In genomic region chr11:116226414-116226813, GRCm38 (mm10) we compare ENCODE assay signal across 10 mouse cellular contexts. TPM values are rescaled to one million over a fixed set of nuclear protein-coding genes. Genes with fewer than 3 reads are reported as not detected.
DNase-seq lines count a peak whose midpoint lies in the region; ATAC-seq lines count a peak whose summit lies in the region.
"Had no signal": no experiment of that assay in that cellular context is flagged by ENCODE, and none has a peak within 500 bp of the region (broad histone marks: within the 10 kb centered on the region; RNA-seq: fewer than 3 reads in every experiment).

No protein-coding gene starts in this region.

- peaks cover 30% of the 10 kb centered on the region for H3K27me3 ChIP-seq in hindbrain, embryonic 14.5 days (ENCODE audit: control insufficient read depth, insufficient read depth, low read length)
- H3K27me3 ChIP-seq in hindbrain, embryonic 12.5 days = peaks cover 54% of the 10 kb centered on the region

- no peaks in the 10 kb centered on the region for H3K4me1 ChIP-seq in hindbrain, embryonic 14.5 days (replicated peaks; ENCODE audit: control insufficient read depth, insufficient read depth, low read length)
- 0 out of 2 replicates have a peak, but pooled peaks cover 8% of the 10 kb centered on the region for H3K4me1 ChIP-seq in hindbrain, embryonic 12.5 days

- ATAC-seq in hindbrain, embryonic 14.5 days (ENCODE audit: low FRiP score) = no peak
- no peak for ATAC-seq in hindbrain, embryonic 12.5 days (ENCODE audit: low FRiP score)
- peak; percentile 46 to 51; a peak in 1 of 4 replicates for ATAC-seq in hematopoietic stem cell, adult 5-6 weeks (replicated peaks in 1 of 2; ENCODE audit: insufficient read depth in 1 of 2, low FRiP score in 2 of 2, low TSS enrichment in 1 of 2, low read depth in 1 of 2, poor library complexity in 2 of 2, severe bottlenecking in 2 of 2)
- ATAC-seq in neutrophil, adult 5-6 weeks (ENCODE audit: extremely low read depth, insufficient number of reproducible peaks, low FRiP score, poor library complexity, severe bottlenecking) = peak; percentile 34; the same call in 1 of the 2 replicates

- intact Hi-C loops in left cerebral cortex, postnatal 4 days (cut with DNase I) = no loop called here

- WGBS in hindbrain, embryonic 14.5 days = 2% methylated on average over 2 of the region's 2 CpGs
- 0% methylated on average over 2 of the region's 2 CpGs for WGBS in hindbrain, embryonic 12.5 days

- no peak overlapping the region for H3K27ac ChIP-seq in hindbrain, embryonic 14.5 days
- H3K27ac ChIP-seq in hindbrain, embryonic 12.5 days = no peak overlapping the region
- H3K27ac ChIP-seq: embryonic facial prominence, embryonic 13.5 days; neural tube, embryonic 13.5 days had no signal

- H3K9me3 ChIP-seq in hindbrain, embryonic 14.5 days (ENCODE audit: control insufficient read depth, low read length) = peaks cover 4% of the 10 kb centered on the region; the same call in 1 of the 2 replicates
- H3K9me3 ChIP-seq in hindbrain, embryonic 12.5 days (replicated peaks) = 0 out of 2 replicates have a peak, but pooled peaks cover 3% of the 10 kb centered on the region
- H3K9me3 ChIP-seq: embryonic facial prominence, embryonic 13.5 days had no signal

- H3K4me2 ChIP-seq in hindbrain, embryonic 14.5 days (replicated peaks) = no peak overlapping the region
- no peak overlapping the region for H3K4me2 ChIP-seq in hindbrain, embryonic 12.5 days (replicated peaks)
- H3K4me2 ChIP-seq: embryonic facial prominence, embryonic 13.5 days; neural tube, embryonic 13.5 days had no signal

- no peak overlapping the region for H3K9ac ChIP-seq in hindbrain, embryonic 14.5 days
- H3K9ac ChIP-seq in hindbrain, embryonic 12.5 days = no peak overlapping the region
- H3K9ac ChIP-seq: embryonic facial prominence, embryonic 13.5 days; neural tube, embryonic 13.5 days had no signal

- no peaks in the 10 kb centered on the region for H3K36me3 ChIP-seq in hindbrain, embryonic 14.5 days (replicated peaks; ENCODE audit: control insufficient read depth, insufficient read depth)
- no peaks in the 10 kb centered on the region for H3K36me3 ChIP-seq in hindbrain, embryonic 12.5 days
- H3K36me3 ChIP-seq: neural tube, embryonic 13.5 days had no signal

- H3K4me3 ChIP-seq in hindbrain, embryonic 14.5 days (replicated peaks; ENCODE audit: low read length) = no peak overlapping the region
- no peak overlapping the region for H3K4me3 ChIP-seq in hindbrain, embryonic 12.5 days
- H3K4me3 ChIP-seq: embryonic facial prominence, embryonic 13.5 days; neural tube, embryonic 13.5 days had no signal

- peak; percentile 70 for DNase-seq in hindbrain, embryonic 14.5 days (ENCODE audit: low spot score)
- peak; percentile 76 for DNase-seq in adrenal gland, adult 2 months
- peak; percentile 78 for DNase-seq in embryo, embryonic 9.5 days (ENCODE audit: extremely low spot score)
- DNase-seq in left cerebral cortex, postnatal 4 days = peak; percentile 82
- peak; percentile 56 to 57 for DNase-seq in thymus, adult 18-20 months

RNA-seq across cellular contexts. Expression of gene Evpl, which starts 11.5 kb away (rescaled TPM):
- 0.62 and 0.64 TPM in 2 replicates for polyA plus RNA-seq in hindbrain, embryonic 14.5 days (2014; fragmentation: Nextera tagmentation; extraction: Ambion mirVana)
- polyA plus RNA-seq in hindbrain, embryonic 12.5 days (2016; fragmentation: Nextera tagmentation; extraction: Ambion mirVana) = 1.0 and 1.3 TPM in 2 replicates
- 1 to 10 TPM in 1 of 2 experiments, under 1 TPM in 1; 0.43 to 1.8 TPM for total RNA-seq in adrenal gland, adult 2 months (2021)
- 0.49 and 0.57 TPM in 2 replicates for polyA plus RNA-seq in adrenal gland, adult 2 months (2012; rRNA removed)
- total RNA-seq in hematopoietic stem cell, adult 5-6 weeks (2017) = 2.4 and 2.9 TPM in 2 replicates
- under 1 TPM; 0.66 to 0.85 TPM for total RNA-seq in left cerebral cortex, postnatal 4 days (2021)
- total RNA-seq in neutrophil, adult 5-6 weeks (2017) = 0.12 TPM in 2 replicates

RNA-seq across cellular contexts. Expression of gene Acox1, which starts 27.6 kb away (rescaled TPM):
- 67.5 and 75.7 TPM in 2 replicates for polyA plus RNA-seq in hindbrain, embryonic 14.5 days (2014; fragmentation: Nextera tagmentation; extraction: Ambion mirVana)
- polyA plus RNA-seq in hindbrain, embryonic 12.5 days (2016; fragmentation: Nextera tagmentation; extraction: Ambion mirVana) = 43.8 and 45.9 TPM in 2 replicates
- 100 to 1,000 TPM; 225 TPM for total RNA-seq in adrenal gland, adult 2 months (2021)
- 64.1 and 67.5 TPM in 2 replicates for polyA plus RNA-seq in adrenal gland, adult 2 months (2012; rRNA removed)
- total RNA-seq in hematopoietic stem cell, adult 5-6 weeks (2017) = 43.2 and 45.2 TPM in 2 replicates
- total RNA-seq in left cerebral cortex, postnatal 4 days (2021) = 10 to 100 TPM; 96.3 to 98.3 TPM
- 27.4 and 31.7 TPM in 2 replicates for total RNA-seq in neutrophil, adult 5-6 weeks (2017)

RNA-seq across cellular contexts. Expression of gene Ten1, which starts 27.8 kb away (rescaled TPM):
- polyA plus RNA-seq in hindbrain, embryonic 14.5 days (2014; fragmentation: Nextera tagmentation; extraction: Ambion mirVana) = 80.7 and 88.0 TPM in 2 replicates
- polyA plus RNA-seq in hindbrain, embryonic 12.5 days (2016; fragmentation: Nextera tagmentation; extraction: Ambion mirVana) = 57.4 and 63.1 TPM in 2 replicates
- total RNA-seq in adrenal gland, adult 2 months (2021) = 10 to 100 TPM; 24.7 to 27.3 TPM
- 15.0 and 16.2 TPM in 2 replicates for polyA plus RNA-seq in adrenal gland, adult 2 months (2012; rRNA removed)
- total RNA-seq in hematopoietic stem cell, adult 5-6 weeks (2017) = 12.3 and 22.2 TPM in 2 replicates
- total RNA-seq in left cerebral cortex, postnatal 4 days (2021) = 10 to 100 TPM; 39.5 to 39.9 TPM
- 14.2 and 21.4 TPM in 2 replicates for total RNA-seq in neutrophil, adult 5-6 weeks (2017)

RNA-seq across cellular contexts. Expression of gene Srp68, which starts 47.6 kb away (rescaled TPM):
- polyA plus RNA-seq in hindbrain, embryonic 14.5 days (2014; fragmentation: Nextera tagmentation; extraction: Ambion mirVana) = 52.0 and 54.0 TPM in 2 replicates
- polyA plus RNA-seq in hindbrain, embryonic 12.5 days (2016; fragmentation: Nextera tagmentation; extraction: Ambion mirVana) = 85.2 and 88.0 TPM in 2 replicates
- total RNA-seq in adrenal gland, adult 2 months (2021) = 10 to 100 TPM; 70.0 to 77.0 TPM
- 21.4 and 27.6 TPM in 2 replicates for polyA plus RNA-seq in adrenal gland, adult 2 months (2012; rRNA removed)
- 36.5 and 43.6 TPM in 2 replicates for total RNA-seq in hematopoietic stem cell, adult 5-6 weeks (2017)
- total RNA-seq in left cerebral cortex, postnatal 4 days (2021) = 10 to 100 TPM; 53.2 to 57.1 TPM
- total RNA-seq in neutrophil, adult 5-6 weeks (2017) = 18.4 and 21.6 TPM in 2 replicates

RNA-seq across cellular contexts. Expression of gene Galr2, which starts 54.3 kb away (rescaled TPM):
- 0.55 and 0.57 TPM in 2 replicates for polyA plus RNA-seq in hindbrain, embryonic 14.5 days (2014; fragmentation: Nextera tagmentation; extraction: Ambion mirVana)
- polyA plus RNA-seq in hindbrain, embryonic 12.5 days (2016; fragmentation: Nextera tagmentation; extraction: Ambion mirVana) = 0.53 and 0.56 TPM in 2 replicates
- total RNA-seq in adrenal gland, adult 2 months (2021) = under 1 TPM in 1 of 2 experiments, not detected in 1; 0.24 TPM
- 0.90 and 1.1 TPM in 2 replicates for polyA plus RNA-seq in adrenal gland, adult 2 months (2012; rRNA removed)
- total RNA-seq in hematopoietic stem cell, adult 5-6 weeks (2017) = 0.31 TPM in 1 of 2 replicates, not detected in the other
- under 1 TPM; 0.18 to 0.20 TPM for total RNA-seq in left cerebral cortex, postnatal 4 days (2021)
- total RNA-seq in neutrophil, adult 5-6 weeks (2017) = not detected in 2 replicates

Comparison
In these comparisons a context has a peak if more than half of its experiments do, and no peak if none do; other contexts are left out.
1. ATAC-seq: peak in hematopoietic stem cell, adult 5-6 weeks (2 of 2) and neutrophil, adult 5-6 weeks (single experiment); none in hindbrain, embryonic 14.5 days (single experiment) and hindbrain, embryonic 12.5 days (single experiment).
2. Peak in every context shown above with its lines, with median percentiles within 50 percentile points of each other: DNase-seq.